ENCODE assay signal across 29 mouse cellular contexts in the genomic region with DNA sequence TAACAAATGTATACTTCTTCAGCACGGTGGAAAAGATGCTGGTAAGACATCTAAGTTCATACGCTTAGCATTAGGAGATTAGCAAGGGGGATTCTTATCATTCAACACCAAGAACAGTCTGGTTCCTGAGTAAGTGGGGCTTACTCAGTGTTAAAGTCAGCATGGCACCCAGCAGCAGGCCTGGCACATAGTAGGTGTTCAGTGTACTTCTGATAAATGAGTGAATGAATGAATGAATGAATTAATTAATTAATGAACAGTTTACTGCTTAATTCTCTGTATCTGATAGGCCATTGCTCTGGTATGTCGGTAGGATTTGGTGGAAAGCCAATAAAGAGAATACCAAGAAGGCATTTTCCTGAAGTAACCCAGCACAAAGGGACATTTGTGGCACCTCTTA.
"Had no signal": no experiment of that assay in that cellular context is flagged by ENCODE, and none has a peak within 500 bp of the region (broad histone marks: within the 10 kb centered on the region; RNA-seq: fewer than 3 reads in every experiment).

No protein-coding gene starts in this region.

- H3K9ac ChIP-seq: limb, embryonic 12.5 days; limb, embryonic 13.5 days; limb, embryonic 15.5 days; liver, embryonic 12.5 days; liver, embryonic 13.5 days; liver, embryonic 14.5 days; liver, embryonic 15.5 days; liver, postnatal 0 days; lung, embryonic 14.5 days; lung, embryonic 15.5 days; midbrain, embryonic 12.5 days; midbrain, embryonic 13.5 days; midbrain, embryonic 15.5 days had no signal

- H3K4me2 ChIP-seq: limb, embryonic 12.5 days; limb, embryonic 13.5 days; limb, embryonic 15.5 days; liver, embryonic 11.5 days; liver, embryonic 12.5 days; liver, embryonic 13.5 days; liver, embryonic 15.5 days; lung, embryonic 14.5 days; lung, embryonic 15.5 days; midbrain, embryonic 11.5 days; midbrain, embryonic 12.5 days; midbrain, embryonic 13.5 days; midbrain, embryonic 15.5 days had no signal

- H3K27me3 ChIP-seq: limb, embryonic 12.5 days; limb, embryonic 13.5 days; limb, embryonic 15.5 days; liver, embryonic 12.5 days; liver, embryonic 13.5 days; liver, embryonic 15.5 days; lung, embryonic 15.5 days; midbrain, embryonic 15.5 days had no signal

- DNase-seq: left cerebral cortex, postnatal 4 days; liver; liver, embryonic 13.5 days; lung, adult 18-20 months; lung, adult 2 months; lung, embryonic 14.5 days; lung, postnatal 10 days; lung, postnatal 14 days; lung, postnatal 36 days; lung, postnatal 4 days; midbrain, embryonic 14.5 days had no signal

- H3K27ac ChIP-seq: limb, embryonic 10.5 days; limb, embryonic 12.5 days; limb, embryonic 13.5 days; limb, embryonic 15.5 days; liver, embryonic 12.5 days; liver, embryonic 13.5 days; liver, embryonic 14.5 days; liver, embryonic 15.5 days; lung, embryonic 15.5 days; macrophage; midbrain, embryonic 10.5 days; midbrain, embryonic 12.5 days; midbrain, embryonic 13.5 days; midbrain, embryonic 15.5 days had no signal

- H3K9me3 ChIP-seq: limb, embryonic 10.5 days; limb, embryonic 12.5 days; limb, embryonic 13.5 days; limb, embryonic 15.5 days; liver, embryonic 12.5 days; liver, embryonic 13.5 days; liver, embryonic 15.5 days; lung, embryonic 15.5 days; megakaryocyte, embryonic 14.5 days; midbrain, embryonic 10.5 days; midbrain, embryonic 12.5 days; midbrain, embryonic 13.5 days; midbrain, embryonic 15.5 days had no signal

- H3K36me3 ChIP-seq: limb, embryonic 10.5 days; limb, embryonic 12.5 days; limb, embryonic 13.5 days; limb, embryonic 15.5 days; liver, embryonic 12.5 days; liver, embryonic 13.5 days; liver, embryonic 15.5 days; lung, embryonic 15.5 days; midbrain, embryonic 10.5 days; midbrain, embryonic 12.5 days; midbrain, embryonic 13.5 days; midbrain, embryonic 15.5 days had no signal

- H3K4me3 ChIP-seq: limb, embryonic 10.5 days; limb, embryonic 12.5 days; limb, embryonic 13.5 days; limb, embryonic 15.5 days; liver, embryonic 12.5 days; liver, embryonic 13.5 days; liver, embryonic 15.5 days; lung, embryonic 15.5 days; megakaryocyte, embryonic 14.5 days; midbrain, embryonic 10.5 days; midbrain, embryonic 12.5 days; midbrain, embryonic 13.5 days; midbrain, embryonic 15.5 days; myocyte had no signal
